Mouse (Mus musculus) bone marrow macrophage, adult 2 months (primary cell): ENCODE measurements at regions not wholly inside any gene's neighbourhood (a gene's known extent, or its start where the extent isn't known, plus 50 kb on each side); places are given as distances from the start of the nearest gene placed in this dataset.

ENCODE experiments used
- CTCF ChIP-seq: IDR thresholded peaks from 2 replicates; pipeline ENCODE4 v1.5.1; 2012; ENCODE audit warnings: low read depth, mild to moderate bottlenecking, low read length, moderate library complexity
- POLR2A ChIP-seq: IDR thresholded peaks from 2 replicates; pipeline ENCODE4 v1.6.1; 2012; ENCODE audit warnings: mild to moderate bottlenecking, low read depth, low read length, borderline replicate concordance

- no peak for TF ChIP-seq CTCF
- TF ChIP-seq POLR2A = no peak
These were observed 136.1 kb upstream of the Btg1 start for GRCm38 (mm10) chr10:96480453-96481324.
